Mouse (Mus musculus) ES-CJ7 (cell line): ENCODE data around the gene Pmepa1.

Experiments used
- DNase-seq: peaks from one replicate; pipeline ENCODE4 v3.0.0; 2011; ENCODE audit warnings: low read depth, low spot score

Pmepa1 gene

GRCm38 (mm10) chr2:173186047-173186943 lies 90.0 kb downstream of the Pmepa1 start:
- DNase-seq: peak; percentile 68

- DNase-seq: no peak
These were observed 91.1 kb downstream of the Pmepa1 start for GRCm38 (mm10) chr2:173185282-173185681.

GRCm38 (mm10) chr2:173184475-173185080 lies 91.8 kb downstream of the Pmepa1 start:
- DNase-seq: no peak

- peak; percentile 54 for DNase-seq
These were observed 92.4 kb downstream of the Pmepa1 start for GRCm38 (mm10) chr2:173183836-173184460.

- no peak for DNase-seq
These were observed 93.0 kb downstream of the Pmepa1 start for GRCm38 (mm10) chr2:173183311-173183710.

GRCm38 (mm10) chr2:173182796-173183195 lies 93.5 kb downstream of the Pmepa1 start:
- no peak for DNase-seq

- DNase-seq: no peak
These were observed 94.4 kb downstream of the Pmepa1 start for GRCm38 (mm10) chr2:173181901-173182300.

GRCm38 (mm10) chr2:173181486-173181885 lies 94.8 kb downstream of the Pmepa1 start:
- no peak for DNase-seq

- no peak for DNase-seq
These were observed 95.5 kb downstream of the Pmepa1 start for GRCm38 (mm10) chr2:173180721-173181388.

- no peak for DNase-seq
These were observed 96.3 kb downstream of the Pmepa1 start for GRCm38 (mm10) chr2:173180026-173180425.

- DNase-seq: no peak
These were observed 97.3 kb downstream of the Pmepa1 start for GRCm38 (mm10) chr2:173179046-173179445.

- no peak for DNase-seq
These were observed 98.4 kb downstream of the Pmepa1 start for GRCm38 (mm10) chr2:173177951-173178350.

GRCm38 (mm10) chr2:173177481-173177880 lies 98.9 kb downstream of the Pmepa1 start:
- DNase-seq: no peak

GRCm38 (mm10) chr2:173175703-173176102 lies 100.6 kb downstream of the Pmepa1 start:
- DNase-seq: no peak

- no peak for DNase-seq
These were observed 101.8 kb downstream of the Pmepa1 start for GRCm38 (mm10) chr2:173174569-173174968.
